Mouse (Mus musculus): ENCODE data around the gene Sh3bgrl3. TPM values are rescaled to one million over a fixed set of nuclear protein-coding genes. Genes with fewer than 3 reads are reported as not detected.

Sh3bgrl3 gene
- total and polyA plus RNA-seq, 3 experiments, result 122 to 414 TPM; not detected in 1

DNA sequence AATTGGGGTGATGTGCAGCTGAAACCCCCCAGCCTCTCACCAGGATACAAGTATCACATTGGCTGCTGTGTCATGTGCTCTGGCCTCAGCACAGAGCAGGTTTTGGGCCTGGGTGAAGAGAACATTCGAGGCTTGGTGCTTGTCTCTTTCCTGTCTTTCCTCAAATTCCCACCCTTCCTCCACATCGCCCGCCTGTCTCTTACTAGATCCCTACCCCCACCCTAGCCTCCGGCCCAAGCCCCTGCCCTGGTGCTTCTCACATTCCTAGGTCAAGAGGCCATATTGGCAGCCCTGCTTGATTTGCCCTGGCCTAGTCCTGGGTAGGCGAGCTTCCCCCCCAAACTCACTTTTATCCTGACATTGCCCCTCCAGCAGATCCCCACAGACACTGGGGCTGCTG is 9.5 kb downstream of the Sh3bgrl3 start (continued):
- no peak for TF ChIP-seq TAL1 (IDR thresholded peaks at IDR 0.05; ENCODE audit: low read length)
- TF ChIP-seq MEF2A (IDR thresholded peaks at IDR 0.05; ENCODE audit: extremely low read depth, insufficient replicate concordance, low read depth, low read length, poor library complexity, severe bottlenecking), result no peak
- TF ChIP-seq E2F4 (IDR thresholded peaks at IDR 0.05; ENCODE audit: borderline replicate concordance, low read depth, low read length), result no peak
- TF ChIP-seq TCF12 (IDR thresholded peaks at IDR 0.05; ENCODE audit: low read depth, low read length), result no peak
- TF ChIP-seq ZC3H11A (IDR thresholded peaks at IDR 0.05; ENCODE audit: low read depth, low read length), result no peak
- no peak for TF ChIP-seq EP300 (IDR thresholded peaks at IDR 0.05; ENCODE audit: low read depth in 1 of 2, low read length in 2 of 2)

DNA sequence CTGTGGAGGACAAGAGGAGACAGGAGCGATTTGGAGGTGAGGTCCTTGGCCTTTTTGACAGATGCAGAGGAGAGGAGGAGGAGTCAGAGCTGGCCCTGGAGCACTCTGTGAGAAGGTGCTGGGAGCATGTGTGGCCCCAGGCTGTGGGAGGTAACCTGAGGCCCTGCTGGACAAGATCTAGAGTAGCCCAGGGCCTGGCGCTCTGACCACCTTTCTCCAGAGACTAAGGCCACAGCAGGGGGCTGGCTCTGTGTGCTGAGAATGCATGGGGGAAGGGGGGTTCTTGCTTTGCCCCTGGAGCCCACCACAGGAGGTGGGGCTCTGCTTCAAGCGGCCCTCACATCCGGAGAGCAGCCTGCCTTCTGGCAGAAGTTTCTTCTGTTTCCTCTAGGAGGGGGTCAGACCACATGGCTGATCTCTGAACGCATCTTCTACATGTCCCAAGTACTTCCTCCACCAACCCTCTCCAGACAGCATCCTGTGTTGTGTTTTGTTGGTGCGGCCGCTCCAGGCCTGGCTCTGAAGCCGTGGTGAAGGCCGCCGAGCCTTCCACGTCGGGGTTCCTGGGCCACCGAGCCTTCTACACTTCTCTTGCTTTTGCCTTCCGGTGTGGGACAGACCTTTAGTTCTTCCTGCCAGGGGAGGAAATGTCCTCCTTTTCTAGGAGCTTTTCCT is 10.3 kb downstream of the Sh3bgrl3 start:
- Histone ChIP-seq H3K9me3 (replicated peaks; ENCODE audit: insufficient read depth, low read length) (no peaks in the 10 kb centered on the region), H3K36me3 (ENCODE audit: control insufficient read depth in 1 of 2, insufficient read depth in 2 of 2, low read length in 2 of 2) (peaks cover 0 to 16% of the 10 kb centered on the region in 2 experiments; a peak in 2 of 4 replicates), H3K9ac (ENCODE audit: control insufficient read depth, low read depth, low read length, poor library complexity, severe bottlenecking) (no peak overlapping the region), H3K79me2 (ENCODE audit: control insufficient read depth, insufficient read depth, low read length, poor library complexity) (no peaks in the 10 kb centered on the region; the same call in 1 of the 2 replicates), H3K27me3 (ENCODE audit: control insufficient read depth in 1 of 2, insufficient read depth in 2 of 2, low read length in 2 of 2) (no peaks in the 10 kb centered on the region), H3K27ac (ENCODE audit: control insufficient read depth, low read depth, low read length) (no peak overlapping the region), H3K4me1 (ENCODE audit: control insufficient read depth in 1 of 2, insufficient read depth in 2 of 2, low read length in 2 of 2) (peaks cover 9 to 26% of the 10 kb centered on the region in 2 experiments), H3K4me3 (ENCODE audit: control insufficient read depth in 1 of 2, insufficient read depth in 1 of 2, low read depth in 2 of 2, low read length in 2 of 2) (no peak overlapping the region)
- TF ChIP-seq RAD21 (IDR thresholded peaks at IDR 0.05; ENCODE audit: low read depth, low read length) (no peak), MYC (IDR thresholded peaks at IDR 0.05; ENCODE audit: low read depth, low read length) (no peak), BHLHE40 (IDR thresholded peaks at IDR 0.05; ENCODE audit: borderline replicate concordance, low read depth, low read length) (no peak), ZNF384 (IDR thresholded peaks at IDR 0.05; ENCODE audit: low read depth, low read length) (no peak), MAFK (IDR thresholded peaks at IDR 0.05; ENCODE audit: borderline replicate concordance, low read depth, low read length) (no peak), ELF1 (IDR thresholded peaks at IDR 0.05; ENCODE audit: low read depth, low read length) (no peak), TBP (IDR thresholded peaks at IDR 0.05; ENCODE audit: low read depth, low read length) (no peak), TAL1 (IDR thresholded peaks at IDR 0.05; ENCODE audit: low read length) (no peak), RCOR1 (IDR thresholded peaks at IDR 0.05; ENCODE audit: low read depth, low read length) (no peak), CHD2 (IDR thresholded peaks at IDR 0.05; ENCODE audit: low read length) (no peak), UBTF (IDR thresholded peaks at IDR 0.05; ENCODE audit: borderline replicate concordance, insufficient read depth, low read depth, low read length) (no peak), USF2 (IDR thresholded peaks at IDR 0.05; ENCODE audit: borderline replicate concordance in 1 of 2, insufficient read depth in 1 of 2, low read depth in 1 of 2, low read length in 2 of 2) (no peak)
- no peak for DNase-seq (ENCODE audit: low read depth, low spot score)

Data from MEL (cell line).